Mouse (Mus musculus): ENCODE measurements around the gene Jmjd8. TPM values are rescaled to one million over a fixed set of nuclear protein-coding genes. Genes with fewer than 3 reads are reported as not detected.
"Not testable (repeated sequence)": the region's sequence is repeated elsewhere in the genome, so short reads cannot be mapped to it uniquely, and the experiment has no call there.

Jmjd8 gene
- polyA plus RNA-seq, 1 experiment = 65.8 TPM

- DNase-seq = peak in 1 of 2 experiments; percentile 70
- Histone ChIP-seq H3K4me3 (replicated peaks; ENCODE audit: insufficient read depth, low read depth, low read length) (peak within 1 kb of the TSS; percentile 42), H3K27ac (ENCODE audit: insufficient read depth, low read length) (peak within 1 kb of the TSS; percentile 9; the same call in 1 of the 2 replicates), H3K27me3 (ENCODE audit: control insufficient read depth, insufficient read depth, low read length) (no peaks in the 10 kb centered on the region), H3K4me1 (ENCODE audit: control insufficient read depth, insufficient read depth, low read length) (peaks cover 8% of the 10 kb centered on the region)
- TF ChIP-seq POLR2A (IDR thresholded peaks at IDR 0.05; ENCODE audit: borderline replicate concordance, insufficient read depth, low read length) = no peak
- no peak for TF ChIP-seq CTCF (IDR thresholded peaks at IDR 0.05; ENCODE audit: borderline replicate concordance, insufficient read depth, low read depth, low read length)
- under 1% methylated on average over 35 of the region's 35 CpGs for WGBS
Observed at GRCm38 (mm10) chr17:25796951-25797369, 31.7 kb upstream of the Jmjd8 start, which contains the start of gene Metrn. Metrn (minus strand) TSS chr17:25797136.

- DNase-seq = peak; percentile 72 to 77
- TF ChIP-seq POLR2A (IDR thresholded peaks at IDR 0.05; ENCODE audit: borderline replicate concordance, insufficient read depth, low read length) (no peak), CTCF (IDR thresholded peaks at IDR 0.05; ENCODE audit: borderline replicate concordance, insufficient read depth, low read depth, low read length) (peak; percentile 82)
- no peak overlapping the region for H3K4me3 ChIP-seq (replicated peaks; ENCODE audit: insufficient read depth, low read depth, low read length)
- H3K27ac ChIP-seq (ENCODE audit: insufficient read depth, low read length) = no peak overlapping the region
- 5% methylated on average over 6 of the region's 6 CpGs for WGBS
- H3K27me3 ChIP-seq (ENCODE audit: control insufficient read depth, insufficient read depth, low read length) = no peaks in the 10 kb centered on the region
- H3K4me1 ChIP-seq (ENCODE audit: control insufficient read depth, insufficient read depth, low read length) = no peaks in the 10 kb centered on the region
Observed at GRCm38 (mm10) chr17:25801029-25801428, 27.6 kb upstream of the Jmjd8 start.

DNA sequence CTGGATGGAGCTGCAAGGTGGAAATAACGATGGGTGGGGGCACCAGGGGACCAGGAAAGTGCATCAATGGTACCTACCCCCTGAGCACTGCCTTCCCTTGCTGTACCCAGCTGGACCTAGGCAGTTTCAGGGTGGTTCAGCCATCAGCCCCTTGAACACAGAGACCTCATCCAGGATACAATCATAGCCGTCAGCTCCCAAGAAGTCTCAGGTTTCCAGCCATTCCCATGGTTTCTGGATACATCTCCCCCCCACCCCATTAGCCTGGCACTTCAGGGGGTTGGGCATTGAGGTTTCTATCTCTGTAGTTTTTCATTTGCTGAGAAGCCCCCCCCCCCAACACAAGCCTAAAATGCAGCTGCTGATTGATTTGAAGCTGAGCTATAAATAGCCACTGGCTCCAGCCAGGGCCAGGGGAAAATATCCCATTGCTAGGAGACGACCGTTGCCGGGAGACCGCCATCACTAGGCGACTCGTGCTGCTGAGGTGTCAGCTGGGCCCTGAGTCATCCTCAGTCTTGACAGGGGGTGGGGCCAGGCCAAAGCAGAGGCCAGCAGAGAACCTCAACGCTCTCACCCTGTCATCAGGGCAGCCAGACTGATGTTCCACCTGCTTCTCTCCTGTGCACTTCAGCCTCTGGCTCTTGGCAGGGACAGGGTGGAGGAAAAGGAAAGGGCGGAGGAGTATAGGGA is 25.7 kb upstream of the Jmjd8 start:
- Histone ChIP-seq H3K27me3 (ENCODE audit: control insufficient read depth, insufficient read depth, low read length) (no peaks in the 10 kb centered on the region), H3K4me3 (replicated peaks; ENCODE audit: insufficient read depth, low read depth, low read length) (no peak overlapping the region), H3K4me1 (ENCODE audit: control insufficient read depth, insufficient read depth, low read length) (no peaks in the 10 kb centered on the region; the same call in 1 of the 2 replicates), H3K27ac (ENCODE audit: insufficient read depth, low read length) (no peak overlapping the region)
- TF ChIP-seq POLR2A (IDR thresholded peaks at IDR 0.05; ENCODE audit: borderline replicate concordance, insufficient read depth, low read length) (no peak), CTCF (IDR thresholded peaks at IDR 0.05; ENCODE audit: borderline replicate concordance, insufficient read depth, low read depth, low read length) (no peak)
- peak in 1 of 2 experiments; percentile 51 for DNase-seq
- 11% methylated on average over 10 of the region's 10 CpGs for WGBS

DNA sequence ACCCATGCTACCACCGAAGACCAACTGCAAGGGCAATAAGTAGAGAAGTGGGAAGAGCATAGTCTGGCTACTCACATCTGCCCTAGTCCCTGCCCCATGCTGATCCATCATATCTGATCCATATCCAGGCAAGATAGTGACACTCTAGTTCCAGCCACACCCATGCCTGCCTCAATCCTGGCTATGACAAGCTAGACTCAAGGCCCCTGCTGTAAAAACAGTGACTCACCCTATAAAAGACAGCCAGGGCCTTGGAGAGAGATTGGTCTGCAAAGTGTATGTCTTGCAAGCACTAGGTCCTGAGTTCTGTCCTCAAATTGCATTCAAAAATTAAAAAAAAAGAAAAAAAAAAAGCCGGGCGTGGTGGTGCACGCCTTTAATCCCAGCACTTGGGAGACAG is 22.2 kb upstream of the Jmjd8 start:
- TF ChIP-seq POLR2A (IDR thresholded peaks at IDR 0.05; ENCODE audit: borderline replicate concordance, insufficient read depth, low read length) (no peak), CTCF (IDR thresholded peaks at IDR 0.05; ENCODE audit: borderline replicate concordance, insufficient read depth, low read depth, low read length) (no peak)
- Histone ChIP-seq H3K27me3 (ENCODE audit: control insufficient read depth, insufficient read depth, low read length) (no peaks in the 10 kb centered on the region), H3K4me3 (replicated peaks; ENCODE audit: insufficient read depth, low read depth, low read length) (no peak overlapping the region), H3K4me1 (ENCODE audit: control insufficient read depth, insufficient read depth, low read length) (peaks cover 9% of the 10 kb centered on the region), H3K27ac (ENCODE audit: insufficient read depth, low read length) (no peak overlapping the region)
- no peak for DNase-seq
- WGBS = 92% methylated on average over 4 of the region's 4 CpGs

- peak in 1 of 2 experiments; percentile 27 for DNase-seq
- not testable (repeated sequence) for H3K4me3 ChIP-seq (replicated peaks; ENCODE audit: insufficient read depth, low read depth, low read length); H3K27me3 ChIP-seq (ENCODE audit: control insufficient read depth, insufficient read depth, low read length); H3K27ac ChIP-seq (ENCODE audit: insufficient read depth, low read length)
- H3K4me1 ChIP-seq (ENCODE audit: control insufficient read depth, insufficient read depth, low read length) = peaks cover 16% of the 10 kb centered on the region
- 46% methylated on average over 2 of the region's 2 CpGs for WGBS
Observed at GRCm38 (mm10) chr17:25807452-25807851, 21.2 kb upstream of the Jmjd8 start.

- H3K27me3 ChIP-seq (ENCODE audit: control insufficient read depth, insufficient read depth, low read length) = no peaks in the 10 kb centered on the region
- H3K4me3 ChIP-seq (replicated peaks; ENCODE audit: insufficient read depth, low read depth, low read length) = peak overlapping the region; percentile 68
- H3K4me1 ChIP-seq (ENCODE audit: control insufficient read depth, insufficient read depth, low read length) = peaks cover 20% of the 10 kb centered on the region
- TF ChIP-seq POLR2A (IDR thresholded peaks at IDR 0.05; ENCODE audit: borderline replicate concordance, insufficient read depth, low read length) (no peak), CTCF (IDR thresholded peaks at IDR 0.05; ENCODE audit: borderline replicate concordance, insufficient read depth, low read depth, low read length) (no peak)
- H3K27ac ChIP-seq (ENCODE audit: insufficient read depth, low read length) = peak overlapping the region; percentile 72
- 15% methylated on average over 5 of the region's 5 CpGs for WGBS
- peak in 1 of 2 experiments; percentile 40 for DNase-seq
Observed at GRCm38 (mm10) chr17:25808028-25808427, 20.6 kb upstream of the Jmjd8 start.

GRCm38 (mm10) chr17:25808789-25809605 is 19.7 kb upstream of the Jmjd8 start, which contains the start of gene Fbxl16:
Fbxl16 (plus strand) TSS chr17:25809085.
- Histone ChIP-seq H3K4me1 (ENCODE audit: control insufficient read depth, insufficient read depth, low read length) (peaks cover 22% of the 10 kb centered on the region), H3K4me3 (replicated peaks; ENCODE audit: insufficient read depth, low read depth, low read length) (peak within 1 kb of the TSS; percentile 77), H3K27me3 (ENCODE audit: control insufficient read depth, insufficient read depth, low read length) (no peaks in the 10 kb centered on the region), H3K27ac (ENCODE audit: insufficient read depth, low read length) (peak within 1 kb of the TSS; percentile 95)
- peak; percentile 97 to 98 for DNase-seq
- under 1% methylated on average over 95 of the region's 100 CpGs for WGBS
- TF ChIP-seq POLR2A (IDR thresholded peaks at IDR 0.05; ENCODE audit: borderline replicate concordance, insufficient read depth, low read length) (peak; percentile 95), CTCF (IDR thresholded peaks at IDR 0.05; ENCODE audit: borderline replicate concordance, insufficient read depth, low read depth, low read length) (peak; percentile 21; the same call in 1 of the 2 replicates)

All from cerebellum, adult 2 months (tissue).